Mouse (Mus musculus): ENCODE results near the gene Cacna1h.

Cacna1h gene

GRCm38 (mm10) chr17:25433617-25434606 is at the start of gene Cacna1h:
TSS of gene Cacna1h (minus strand) at chr17:25433783.
- peak; percentile 66 for DNase-seq

- DNase-seq: no peak
These were observed 48.5 kb upstream of the Cacna1h start for GRCm38 (mm10) chr17:25482092-25482491.

DNA sequence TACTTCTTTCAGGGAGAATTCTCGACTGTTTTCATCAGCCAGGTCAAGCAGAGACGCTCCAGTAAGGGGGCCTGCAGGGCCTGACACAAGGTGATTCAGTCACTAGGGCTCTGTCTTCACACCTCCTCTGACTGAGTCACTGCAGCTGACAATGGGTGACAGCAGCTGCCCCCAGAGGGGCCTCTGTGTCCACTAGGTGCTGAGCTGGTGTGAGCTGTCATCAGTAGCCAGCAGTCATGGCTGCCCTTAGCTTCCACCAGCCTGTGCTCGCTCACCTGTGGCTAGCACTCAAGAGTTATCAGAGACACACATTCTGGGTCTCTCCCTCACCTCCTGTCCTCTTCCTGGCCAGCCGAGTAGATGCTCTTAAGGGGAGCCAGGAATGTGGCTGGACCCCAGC is 47.2 kb upstream of the Cacna1h start:
- DNase-seq: no peak

GRCm38 (mm10) chr17:25480152-25480551 is 46.6 kb upstream of the Cacna1h start:
- no peak for DNase-seq

DNA sequence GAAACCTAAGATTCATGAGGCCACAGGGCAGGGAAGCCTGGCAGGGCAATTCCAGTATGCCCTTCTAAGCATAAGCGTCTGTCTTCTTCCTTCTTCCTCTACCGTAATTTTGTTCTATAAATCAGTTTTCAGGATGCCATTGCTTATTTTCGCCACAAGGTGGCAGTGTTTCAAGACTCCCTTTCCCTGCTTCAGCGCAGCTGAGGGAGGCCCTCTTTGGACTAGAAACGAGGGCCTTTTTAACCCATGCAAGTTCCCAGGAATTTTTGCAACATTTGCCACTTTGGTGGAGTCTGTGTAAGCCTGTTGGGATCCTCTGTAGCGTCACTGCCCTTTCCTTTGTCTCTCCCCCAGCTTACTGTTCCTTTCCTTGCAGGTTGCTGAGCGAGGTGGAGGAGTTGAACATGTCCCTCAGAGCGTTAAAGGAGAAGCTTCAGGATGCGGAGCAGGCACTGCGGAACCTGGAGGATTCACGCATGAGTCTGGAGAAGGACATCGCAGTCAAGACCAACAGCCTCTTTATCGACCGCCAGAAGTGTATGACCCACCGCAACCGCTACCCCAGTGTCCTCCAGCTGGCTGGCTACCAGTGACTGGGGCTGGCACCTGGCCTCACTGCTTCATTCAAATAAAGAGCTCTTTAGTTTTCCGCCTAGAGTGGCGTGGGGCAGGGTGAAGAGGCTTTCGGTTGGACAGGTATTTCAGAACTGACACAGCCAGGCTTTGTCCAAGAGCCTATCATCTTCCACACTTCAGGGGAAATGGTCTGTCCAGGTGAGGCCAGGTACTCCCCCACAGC is 42.6 kb upstream of the Cacna1h start:
- peak; percentile 68 for DNase-seq

GRCm38 (mm10) chr17:25474330-25475077 is 40.9 kb upstream of the Cacna1h start:
- peak; percentile 82 for DNase-seq

DNA sequence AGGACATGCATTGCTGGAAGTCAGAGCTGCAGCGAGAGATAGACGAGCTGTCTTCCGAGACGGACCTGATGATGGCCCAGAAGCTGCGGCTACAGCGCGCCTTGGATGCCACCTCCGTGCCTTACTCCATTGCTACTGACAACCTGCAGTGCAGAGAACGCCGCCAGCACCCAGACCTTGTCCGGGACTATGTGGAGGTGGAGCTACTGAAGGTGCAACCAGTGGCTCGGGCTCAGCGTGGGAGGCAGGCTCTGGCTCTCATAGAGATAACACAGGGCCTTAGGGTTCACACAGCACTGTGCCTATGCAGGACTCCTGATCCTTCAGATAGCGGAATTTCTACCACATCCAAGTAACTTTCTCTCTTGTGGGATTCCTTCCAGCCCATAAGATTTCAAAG is 38.5 kb upstream of the Cacna1h start:
- DNase-seq: no peak

- DNase-seq: peak; percentile 55
These were observed 37.8 kb upstream of the Cacna1h start for GRCm38 (mm10) chr17:25471418-25471817.

- peak; percentile 72 for DNase-seq
These were observed 36.2 kb upstream of the Cacna1h start for GRCm38 (mm10) chr17:25469798-25470197.

DNA sequence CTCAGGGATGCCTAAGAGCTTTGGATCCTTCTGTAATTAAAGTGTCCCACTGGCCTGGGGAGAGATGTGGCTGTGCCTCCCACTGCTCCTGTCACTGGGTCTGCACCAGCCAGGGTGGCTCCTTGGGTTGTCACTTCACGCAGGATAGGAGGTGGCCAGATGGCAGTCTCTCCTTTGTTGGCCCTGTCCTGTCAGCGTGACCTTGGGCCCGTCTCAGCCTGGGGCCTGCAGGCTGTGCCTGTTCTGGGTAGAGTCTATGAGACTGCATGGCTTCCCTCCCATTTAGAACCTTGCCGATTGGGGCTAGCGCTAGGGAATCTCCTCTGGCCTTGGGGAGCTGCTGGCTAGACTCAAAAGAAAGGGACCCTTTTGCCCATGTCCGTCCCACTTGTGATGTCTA is 34.7 kb upstream of the Cacna1h start:
- DNase-seq: no peak

DNA sequence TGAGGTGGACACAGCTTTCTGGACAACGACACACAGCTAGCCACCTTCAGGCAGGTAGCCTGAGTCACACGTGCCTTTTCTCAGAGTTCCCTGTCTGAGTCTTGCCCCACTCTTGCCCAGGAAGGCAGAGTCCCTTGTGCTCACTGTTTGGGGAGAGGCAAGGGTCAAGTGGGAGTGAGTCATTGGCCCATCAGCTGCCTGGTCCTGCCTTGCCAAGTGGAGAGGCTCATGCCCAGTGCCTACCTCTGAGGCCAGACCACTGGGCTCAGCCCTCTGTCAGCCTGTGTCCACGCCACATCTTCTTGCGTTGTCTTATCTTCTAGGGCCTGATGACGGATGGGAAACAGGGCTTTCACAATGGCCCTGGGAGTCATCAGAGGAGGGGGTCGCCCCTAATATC is 34.2 kb upstream of the Cacna1h start:
- no peak for DNase-seq

GRCm38 (mm10) chr17:25466257-25466656 is 32.7 kb upstream of the Cacna1h start:
- DNase-seq: no peak

GRCm38 (mm10) chr17:25464091-25464490 is 30.5 kb upstream of the Cacna1h start:
- no peak for DNase-seq

GRCm38 (mm10) chr17:25463326-25463945 is 29.9 kb upstream of the Cacna1h start:
- DNase-seq: no peak

- peak; percentile 19 for DNase-seq
These were observed 28.8 kb upstream of the Cacna1h start for GRCm38 (mm10) chr17:25462236-25462875.

DNA sequence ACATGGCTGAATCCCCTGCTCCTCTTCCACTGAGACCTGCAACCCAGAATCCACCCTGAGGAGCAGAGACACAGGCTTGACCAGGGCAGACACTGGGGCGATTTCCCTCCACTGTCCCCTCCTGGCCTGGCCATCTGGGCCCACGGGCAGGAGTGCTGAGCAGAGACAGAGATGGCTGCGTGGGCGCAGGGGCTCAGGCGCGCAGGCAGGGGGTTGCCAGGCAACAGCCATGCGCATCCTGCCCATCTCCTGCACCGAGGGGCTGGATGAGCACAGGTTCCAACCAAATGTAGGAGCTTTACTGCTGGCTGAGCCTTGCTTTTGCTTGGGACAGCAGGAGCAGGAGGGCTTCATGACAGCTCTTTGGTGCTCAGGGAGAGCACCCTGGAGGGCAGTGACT is 23.0 kb upstream of the Cacna1h start:
- no peak for DNase-seq

DNA sequence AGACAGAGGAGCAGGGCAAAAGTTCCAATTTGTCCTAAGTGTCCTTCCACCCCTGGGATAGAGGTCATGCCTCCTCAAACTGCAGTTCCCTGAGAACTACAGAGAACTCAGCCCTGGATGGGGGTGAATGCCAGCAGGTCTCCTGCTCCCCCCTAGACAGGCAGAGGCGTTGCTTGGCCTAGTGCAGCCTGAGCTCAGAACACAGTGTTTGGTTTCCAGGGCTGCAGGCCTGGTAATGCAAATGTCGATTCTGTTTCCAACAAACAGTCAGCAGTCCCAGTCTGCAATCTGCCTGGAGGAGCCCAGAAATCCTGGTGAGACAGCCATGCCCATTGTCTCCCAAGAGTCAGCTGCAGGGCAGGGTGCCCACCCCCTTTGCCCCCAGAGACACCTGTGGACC is 20.7 kb upstream of the Cacna1h start, which contains the start of gene Tekt4:
Gene Tekt4, plus strand, starts transcription at position 344 of the 400 bp plus-strand sequence.
- DNase-seq: no peak

DNA sequence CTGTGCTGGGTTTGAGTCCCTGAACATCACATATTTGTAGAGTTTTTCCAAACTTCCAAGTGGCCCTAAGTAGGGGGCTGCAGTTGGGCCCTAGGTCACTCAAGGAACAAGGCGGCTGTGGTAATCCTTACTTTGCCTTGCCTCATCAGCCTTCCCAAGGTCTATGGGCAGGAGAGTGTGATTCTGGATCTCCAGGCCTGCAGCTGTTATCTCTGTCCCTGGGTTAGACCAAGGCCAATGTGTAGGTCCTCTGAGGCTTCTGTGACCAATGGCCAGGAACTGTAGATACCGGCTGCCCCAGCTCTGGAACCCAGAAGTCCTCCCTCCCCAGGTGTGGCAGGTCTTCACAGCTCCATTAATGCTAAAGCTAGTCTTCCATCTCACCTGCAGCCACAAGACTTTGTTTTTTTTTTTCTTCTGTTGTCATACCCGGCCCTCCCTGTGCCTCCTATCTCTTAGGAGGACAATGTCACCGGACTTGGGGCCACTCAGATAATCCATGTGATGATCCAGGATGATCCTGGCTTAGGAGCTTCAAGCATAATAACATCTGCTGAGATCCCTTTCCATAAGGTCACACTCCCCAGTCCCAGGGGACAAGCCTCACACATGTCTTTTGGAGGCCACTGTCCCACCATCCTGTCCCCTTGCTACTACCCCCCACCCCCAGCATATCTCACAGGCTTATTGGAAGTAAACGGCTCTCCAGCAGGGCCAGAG is 18.8 kb upstream of the Cacna1h start:
- DNase-seq: no peak

- no peak for DNase-seq
These were observed 16.7 kb upstream of the Cacna1h start for GRCm38 (mm10) chr17:25450329-25450728.

- no peak for DNase-seq
These were observed 14.3 kb upstream of the Cacna1h start for GRCm38 (mm10) chr17:25447865-25448264.

DNA sequence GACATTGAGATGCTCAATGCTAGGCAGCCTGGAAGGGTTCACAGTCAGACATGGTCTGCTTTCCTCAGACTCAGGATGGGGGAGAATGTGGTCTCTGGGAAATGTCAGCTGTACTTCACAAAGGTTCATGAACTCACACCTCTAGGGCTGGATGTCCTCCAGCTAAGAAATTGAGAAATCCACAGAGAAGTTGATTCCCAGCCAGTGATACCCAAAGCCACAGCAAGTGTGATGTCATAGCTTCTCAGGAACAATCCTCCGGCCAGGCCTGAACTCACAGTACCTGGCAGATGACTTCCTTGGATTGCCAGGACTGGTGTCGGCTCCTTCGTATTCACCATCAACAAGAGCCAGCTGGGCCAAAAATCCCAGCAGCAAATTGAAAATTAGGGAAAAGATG is 12.3 kb upstream of the Cacna1h start:
- DNase-seq: no peak
